21 mouse cellular contexts compared by ENCODE assay signal in the genomic region with DNA sequence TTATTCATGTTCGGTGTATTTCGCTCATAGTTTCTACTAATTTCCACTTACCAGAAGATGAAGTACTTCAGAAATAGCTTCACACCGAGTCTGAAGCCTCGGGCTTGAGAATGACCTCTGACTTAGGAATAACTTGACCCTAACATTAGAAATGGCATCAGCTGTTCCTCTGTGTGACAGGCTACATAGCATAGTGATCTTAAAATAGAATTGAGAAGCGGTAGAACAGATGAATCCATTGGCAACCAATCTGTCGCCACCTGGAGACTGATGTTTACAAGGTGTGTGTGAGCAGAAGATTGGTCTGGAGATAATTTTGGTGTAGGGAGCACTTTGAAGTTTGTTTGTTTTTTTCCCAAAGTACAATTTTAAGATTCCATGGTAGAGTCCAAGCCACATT.
"Had no signal": no experiment of that assay in that cellular context is flagged by ENCODE, and none has a peak within 500 bp of the region (broad histone marks: within the 10 kb centered on the region; RNA-seq: fewer than 3 reads in every experiment).

No protein-coding gene starts in this region.

- H3K4me2 ChIP-seq: lung, embryonic 15.5 days; midbrain, embryonic 11.5 days; midbrain, embryonic 13.5 days; midbrain, embryonic 15.5 days; neural tube, embryonic 13.5 days; neural tube, embryonic 15.5 days; stomach, embryonic 15.5 days had no signal

- H3K9ac ChIP-seq: liver, postnatal 0 days; lung, embryonic 15.5 days; midbrain, embryonic 13.5 days; midbrain, embryonic 15.5 days; neural tube, embryonic 13.5 days; neural tube, embryonic 15.5 days; stomach, embryonic 15.5 days had no signal

- DNase-seq: liver, postnatal 0 days; lung, adult 2 months; lung, postnatal 14 days; lung, postnatal 36 days; retina, postnatal 1 day; right cerebral cortex, adult 18-20 months; right cerebral cortex, postnatal 25 days; right cerebral cortex, postnatal 4 days; thymus, adult 2 months; thymus, postnatal 25 days; thymus, postnatal 4 days had no signal

- H3K4me3 ChIP-seq: lung, embryonic 15.5 days; megakaryocyte, embryonic 14.5 days; midbrain, embryonic 13.5 days; midbrain, embryonic 15.5 days; neural tube, embryonic 13.5 days; neural tube, embryonic 15.5 days; stomach, embryonic 15.5 days had no signal

- H3K27me3 ChIP-seq: lung, embryonic 15.5 days; megakaryocyte, embryonic 14.5 days; midbrain, embryonic 13.5 days; midbrain, embryonic 15.5 days; neural tube, embryonic 13.5 days; neural tube, embryonic 15.5 days; stomach, embryonic 15.5 days had no signal

- H3K27ac ChIP-seq: lung, embryonic 15.5 days; macrophage; midbrain, embryonic 13.5 days; midbrain, embryonic 15.5 days; neural tube, embryonic 13.5 days; neural tube, embryonic 15.5 days; stomach, embryonic 15.5 days; stomach, postnatal 0 days had no signal

- H3K36me3 ChIP-seq: lung, embryonic 15.5 days; midbrain, embryonic 13.5 days; midbrain, embryonic 15.5 days; neural tube, embryonic 13.5 days; neural tube, embryonic 15.5 days; stomach, embryonic 15.5 days had no signal

- H3K4me1 ChIP-seq: lung, embryonic 15.5 days; midbrain, embryonic 13.5 days; midbrain, embryonic 15.5 days; neural tube, embryonic 13.5 days; neural tube, embryonic 15.5 days; stomach, embryonic 15.5 days had no signal
